Mouse (Mus musculus) limb, embryonic 15.5 days (tissue): Measurements from ENCODE around the gene Zfp113. TPM values are rescaled to one million over a fixed set of nuclear protein-coding genes. Genes with fewer than 3 reads are reported as not detected.
A peak's percentile ranks its signal among the peaks of the same experiment; 100 is the strongest.

Experiments
- ATAC-seq: fragments of 200-750 bp; cut with Nextera tagmentation; 2 replicates; pipeline ENCODE4 v1.8.0; 2017; ENCODE audit warnings: low read depth, moderate TSS enrichment; ENCODE audit not compliant: insufficient number of reproducible peaks, low FRiP score, low TSS enrichment
- H3K27ac ChIP-seq: fragments of 300-500 bp; sonication (generic); 2 replicates; pipeline ENCODE4 v1.5.1; 2015; ENCODE audit warnings: moderate library complexity, mild to moderate bottlenecking, inconsistent platforms
- H3K27me3 ChIP-seq: fragments of 300-500 bp; sonication (generic); 2 replicates; pipeline ENCODE4 v1.6.1; 2015; ENCODE audit warnings: inconsistent platforms
- H3K36me3 ChIP-seq: fragments of 300-500 bp; sonication (generic); 2 replicates; pipeline ENCODE4 v1.6.1; 2015; ENCODE audit warnings: inconsistent platforms
- H3K4me1 ChIP-seq: fragments of 300-500 bp; sonication (generic); 2 replicates; pipeline ENCODE4 v1.6.1; 2015; ENCODE audit warnings: inconsistent platforms
- H3K4me2 ChIP-seq: fragments of 300-500 bp; sonication (generic); 2 replicates; pipeline ENCODE4 v1.6.1; 2015; ENCODE audit warnings: mild to moderate bottlenecking, inconsistent platforms
- H3K4me3 ChIP-seq: fragments of 300-500 bp; sonication (generic); 2 replicates; pipeline ENCODE4 v1.5.1; 2015; ENCODE audit warnings: mild to moderate bottlenecking, inconsistent platforms
- H3K9ac ChIP-seq: fragments of 300-500 bp; sonication (generic); 2 replicates; pipeline ENCODE4 v1.6.1; 2015; ENCODE audit warnings: inconsistent platforms
- H3K9me3 ChIP-seq: fragments of 300-500 bp; sonication (generic); 2 replicates; pipeline ENCODE4 v1.6.1; 2016; ENCODE audit warnings: inconsistent platforms
- WGBS: fragments of 180-500 bp; shearing (Covaris S2); methylation state at CpG from one replicate; pipeline ENCODE4 v1.1.7; 2015; 5-methylcytosine and 5-hydroxymethylcytosine counted together
- polyA plus RNA-seq: library from polyadenylated mRNA; unstranded; fragments of >200 nt; fragmentation: Nextera tagmentation; extraction: Ambion mirVana; gene quantifications from 2 replicates; pipeline ENCODE4 v1.2.1, GENCODE M21; 2015

Zfp113 gene
- polyA plus RNA-seq, 1 experiment from 2014 or later: 15.9 TPM

DNA sequence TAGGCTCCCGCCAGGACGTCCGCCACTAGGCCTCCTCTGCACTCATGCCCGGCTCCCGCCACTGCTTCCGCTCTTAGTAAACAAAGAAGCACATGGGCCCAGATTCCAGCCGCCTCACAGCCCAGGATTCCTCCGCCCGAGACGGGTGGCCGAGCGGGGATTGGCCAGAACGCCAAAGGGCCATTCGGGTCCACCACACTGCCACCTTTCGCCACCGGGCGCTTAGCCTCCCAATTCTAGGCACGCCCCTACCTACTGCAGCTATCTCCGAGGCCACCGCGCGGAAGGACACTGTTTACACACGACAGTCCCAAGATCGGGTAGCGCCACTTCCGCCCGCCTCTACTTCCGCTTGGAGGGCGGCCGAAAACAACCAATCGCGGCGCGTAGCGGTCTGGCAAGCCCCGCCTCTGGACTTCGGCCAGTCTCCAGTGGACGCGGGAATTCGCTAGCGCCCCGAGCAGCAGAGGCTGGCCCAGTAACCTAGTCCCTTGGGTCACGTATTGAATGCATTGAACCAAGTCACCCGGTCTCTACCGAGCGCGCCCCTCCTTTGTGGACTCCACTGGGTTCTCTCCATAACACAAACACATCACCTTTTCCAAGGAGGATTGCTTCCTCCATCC, 15.5 kb upstream of the Zfp113 start:
- Histone ChIP-seq H3K4me2 (peak overlapping the region; percentile 88), H3K4me1 (peaks cover 13% of the 10 kb centered on the region), H3K27ac (peak overlapping the region; percentile 94), H3K4me3 (peak overlapping the region; percentile 83), H3K27me3 (no peaks in the 10 kb centered on the region), H3K9me3 (no peaks in the 10 kb centered on the region), H3K36me3 (peaks cover 56% of the 10 kb centered on the region), H3K9ac (peak overlapping the region; percentile 71)
- WGBS: under 1% methylated on average over 47 of the region's 47 CpGs
- ATAC-seq: peak; percentile 76

DNA sequence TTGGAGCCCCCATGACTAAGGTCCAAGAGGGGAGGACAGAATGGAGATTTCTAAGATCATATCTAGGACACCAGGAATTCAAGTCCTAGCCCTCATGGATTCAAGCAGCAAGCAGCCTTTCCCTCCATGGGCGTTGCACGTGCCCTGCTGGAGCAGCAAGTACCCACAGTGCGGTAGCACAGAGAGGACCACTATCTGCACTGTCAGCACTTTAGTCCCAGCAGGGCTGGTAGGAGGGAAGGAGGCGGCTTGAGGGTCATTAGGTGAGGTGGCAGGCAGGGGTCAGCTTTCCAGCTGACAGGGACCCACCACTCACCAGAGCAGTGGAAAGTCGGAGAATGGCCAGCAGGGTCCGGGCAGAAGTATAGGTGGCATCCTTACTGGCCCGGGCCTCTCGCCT, 10.1 kb upstream of the Zfp113 start:
- Histone ChIP-seq H3K27me3 (no peaks in the 10 kb centered on the region), H3K36me3 (peaks cover 78% of the 10 kb centered on the region), H3K9ac (no peak overlapping the region), H3K4me2 (no peak overlapping the region), H3K4me3 (no peak overlapping the region), H3K9me3 (no peaks in the 10 kb centered on the region), H3K27ac (0 out of 2 replicates have a peak overlapping the region, but pooled peaks have one; percentile 7), H3K4me1 (peaks cover 22% of the 10 kb centered on the region)
- 67% methylated on average over 8 of the region's 8 CpGs for WGBS
- ATAC-seq: no peak

DNA sequence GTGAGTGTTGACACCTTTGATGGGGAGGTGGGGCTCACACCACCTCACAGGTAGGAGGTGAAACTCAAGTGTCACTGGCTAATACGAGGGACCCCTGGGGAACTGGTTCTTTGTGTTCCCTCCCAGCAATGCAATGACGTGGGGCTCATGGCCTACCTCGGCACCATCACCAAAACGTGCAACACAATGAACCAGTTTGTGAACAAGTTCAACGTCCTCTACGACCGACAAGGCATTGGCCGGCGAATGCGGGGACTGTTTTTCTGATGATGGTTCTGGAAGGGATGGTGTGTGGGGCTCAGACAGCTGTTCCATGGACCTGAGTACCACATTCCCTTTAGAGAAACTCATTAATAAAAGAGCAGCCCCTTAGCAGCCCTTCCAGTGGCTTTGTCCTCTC, 8.1 kb upstream of the Zfp113 start:
- Histone ChIP-seq H3K36me3 (peaks cover 65% of the 10 kb centered on the region), H3K4me3 (no peak overlapping the region), H3K4me1 (peaks cover 16% of the 10 kb centered on the region; the same call in 1 of the 2 replicates), H3K27me3 (no peaks in the 10 kb centered on the region), H3K27ac (no peak overlapping the region), H3K9ac (no peak overlapping the region), H3K9me3 (no peaks in the 10 kb centered on the region), H3K4me2 (no peak overlapping the region)
- no peak for ATAC-seq
- 66% methylated on average over 10 of the region's 10 CpGs for WGBS

DNA sequence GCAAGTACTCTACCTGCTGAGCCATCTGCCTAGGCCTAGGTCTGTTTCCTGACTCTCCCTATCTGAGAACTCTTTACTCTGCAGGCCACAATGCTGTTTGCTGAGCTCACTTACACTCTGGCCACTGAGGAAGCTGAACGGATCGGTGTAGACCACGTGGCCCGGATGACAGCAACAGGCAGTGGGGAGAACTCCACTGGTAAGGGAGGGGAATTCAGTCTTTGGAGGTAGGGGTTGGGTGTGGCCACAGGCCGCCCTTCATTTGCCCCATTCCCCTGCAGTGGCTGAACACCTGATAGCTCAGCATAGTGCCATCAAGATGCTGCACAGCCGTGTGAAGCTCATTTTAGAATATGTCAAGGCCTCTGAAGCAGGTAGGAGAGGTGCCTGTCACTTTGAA, 7.5 kb upstream of the Zfp113 start:
- H3K9ac ChIP-seq: no peak overlapping the region
- no peaks in the 10 kb centered on the region for H3K27me3 ChIP-seq
- H3K4me1 ChIP-seq: peaks cover 16% of the 10 kb centered on the region; the same call in 1 of the 2 replicates
- no peak overlapping the region for H3K4me2 ChIP-seq
- whole genome bisulfite sequencing: 66% methylated on average over 6 of the region's 6 CpGs
- no peaks in the 10 kb centered on the region for H3K9me3 ChIP-seq
- H3K36me3 ChIP-seq: peaks cover 60% of the 10 kb centered on the region
- H3K4me3 ChIP-seq: no peak overlapping the region
- no peak overlapping the region for H3K27ac ChIP-seq
- ATAC-seq: no peak

DNA sequence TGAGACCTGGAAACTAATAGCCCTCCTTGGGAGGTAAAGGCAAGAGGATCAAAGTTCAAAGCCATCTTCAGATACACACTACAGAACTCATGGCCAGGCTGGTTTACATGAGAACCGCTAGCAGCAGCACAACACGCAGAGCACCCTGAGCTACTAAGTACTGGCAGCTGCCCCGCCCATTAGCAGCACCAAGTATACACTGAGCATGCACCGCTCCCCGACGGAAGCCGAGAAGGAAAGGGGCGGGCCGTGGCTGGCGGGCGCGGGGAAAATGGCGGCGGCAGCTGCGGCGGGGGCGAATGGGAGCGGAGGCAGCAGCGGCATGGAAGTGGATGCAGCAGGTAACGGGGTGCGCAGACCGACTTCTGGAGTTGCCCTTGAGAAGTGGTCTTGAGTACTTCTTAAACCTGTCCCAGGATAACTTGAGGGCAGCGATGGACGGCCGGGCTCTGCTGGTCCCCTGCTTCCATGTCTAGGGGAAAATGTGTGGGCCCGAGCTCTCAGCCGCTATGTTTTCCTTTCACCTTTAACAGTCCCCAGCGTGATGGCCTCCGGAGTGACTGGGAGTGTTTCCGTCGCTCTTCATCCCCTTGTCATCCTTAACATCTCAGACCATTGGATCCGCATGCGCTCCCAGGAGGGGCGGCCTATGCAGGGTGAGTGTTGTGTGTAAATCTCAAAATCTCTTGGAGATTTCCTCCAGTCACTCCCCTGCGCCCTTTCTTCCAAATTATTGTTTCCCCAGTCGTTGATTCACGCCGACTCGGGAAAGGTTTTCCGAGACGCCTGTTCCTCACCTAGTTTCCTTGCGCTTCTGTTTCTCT, 5.5 kb upstream of the Zfp113 start, which contains the start of gene Cops6:
Cops6 (plus strand) TSS at position 230 of the 824 bp plus-strand sequence.
- Histone ChIP-seq H3K27me3 (no peaks in the 10 kb centered on the region), H3K9ac (peak within 1 kb of the TSS; percentile 82), H3K36me3 (peaks cover 40% of the 10 kb centered on the region), H3K9me3 (no peaks in the 10 kb centered on the region), H3K4me2 (peak within 1 kb of the TSS; percentile 72), H3K4me1 (peaks cover 16% of the 10 kb centered on the region; the same call in 1 of the 2 replicates), H3K27ac (peak within 1 kb of the TSS; percentile 81), H3K4me3 (peak within 1 kb of the TSS; percentile 77)
- under 1% methylated on average over 42 of the region's 42 CpGs for WGBS
- ATAC-seq: peak; percentile 94

DNA sequence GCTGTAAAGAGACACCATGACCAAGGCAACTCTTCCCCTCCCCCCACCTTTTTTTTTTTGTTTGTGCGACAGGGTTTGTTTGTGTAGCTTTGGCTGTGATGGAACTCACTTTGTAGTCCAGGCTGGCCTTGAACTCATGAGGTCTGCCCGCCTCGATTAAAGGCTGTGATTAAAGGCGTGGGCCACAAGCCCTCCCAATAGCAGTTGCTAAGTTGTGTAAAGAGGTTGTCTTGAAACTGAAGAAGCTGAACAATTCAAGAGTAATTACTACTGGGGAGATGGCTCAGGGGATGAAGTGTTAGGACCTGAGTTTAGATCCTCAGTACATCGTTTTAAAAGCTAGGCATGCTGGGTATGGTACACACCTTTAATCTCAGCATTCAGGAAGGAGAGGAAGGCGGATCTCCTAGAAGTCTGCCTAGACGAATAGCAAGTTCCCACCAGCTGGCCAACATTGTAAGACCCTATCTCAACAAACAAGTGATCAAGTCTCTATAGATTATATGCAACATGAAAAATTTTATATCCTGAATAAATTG, 4.7 kb upstream of the Zfp113 start:
- Histone ChIP-seq H3K9ac (no peak overlapping the region), H3K36me3 (peaks cover 32% of the 10 kb centered on the region), H3K4me2 (peak overlapping the region; percentile 72), H3K4me1 (peaks cover 14% of the 10 kb centered on the region; the same call in 1 of the 2 replicates), H3K9me3 (no peaks in the 10 kb centered on the region), H3K4me3 (peak overlapping the region; percentile 77), H3K27ac (peak overlapping the region; percentile 81; the same call in 1 of the 2 replicates), H3K27me3 (no peaks in the 10 kb centered on the region)
- no peak for ATAC-seq
- WGBS: 70% methylated on average over 7 of the region's 7 CpGs

DNA sequence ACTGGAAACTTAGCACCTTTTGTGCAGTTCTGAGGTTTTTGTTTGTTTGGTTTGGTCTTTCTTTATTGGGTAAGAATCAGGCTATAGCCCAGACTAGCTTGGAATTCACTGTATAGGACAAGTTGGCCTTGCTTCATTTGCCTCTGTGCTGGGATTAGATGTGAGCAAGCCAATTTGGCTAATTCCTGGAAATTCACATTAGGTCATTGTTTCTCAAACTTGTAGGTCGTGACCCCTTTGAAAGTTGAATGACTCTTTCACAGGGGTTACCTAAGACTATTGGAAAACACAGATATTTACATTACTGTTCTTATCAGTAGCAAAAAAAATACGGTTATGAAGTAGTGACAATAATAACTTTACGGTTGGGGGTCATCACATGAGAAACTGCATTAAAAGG, 1.2 kb downstream of the Zfp113 start:
- H3K4me1 ChIP-seq: peaks cover 4% of the 10 kb centered on the region; the same call in 1 of the 2 replicates
- no peak for ATAC-seq
- peaks cover 32% of the 10 kb centered on the region for H3K36me3 ChIP-seq
- H3K27me3 ChIP-seq: no peaks in the 10 kb centered on the region
- no peaks in the 10 kb centered on the region for H3K9me3 ChIP-seq
- H3K4me3 ChIP-seq: peak overlapping the region; percentile 79
- 80% methylated on average over 3 of the region's 3 CpGs for WGBS
- peak overlapping the region; percentile 61 for H3K4me2 ChIP-seq
- H3K9ac ChIP-seq: no peak overlapping the region
- H3K27ac ChIP-seq: no peak overlapping the region

DNA sequence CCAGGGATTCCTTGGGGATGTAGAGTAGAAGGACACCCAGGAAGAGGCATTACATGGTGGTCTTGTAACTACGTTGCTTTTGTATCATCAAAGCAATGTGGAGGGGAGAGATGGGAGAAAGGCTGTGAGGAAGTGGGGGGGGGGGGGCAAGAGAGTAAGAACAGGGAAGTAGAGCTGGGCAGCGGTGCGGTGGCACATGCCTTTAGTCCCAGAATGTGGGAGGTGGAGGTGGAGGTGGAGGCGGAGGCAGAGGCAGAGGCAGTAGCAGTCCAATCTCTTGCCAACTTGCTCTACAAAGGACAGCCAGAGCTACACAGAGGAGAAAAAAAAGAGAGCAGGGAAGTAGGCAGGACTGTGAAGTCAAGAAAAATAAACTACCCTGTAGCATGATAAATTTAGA, 17.0 kb downstream of the Zfp113 start:
- H3K36me3 ChIP-seq: peaks cover 29% of the 10 kb centered on the region
- H3K27ac ChIP-seq: no peak overlapping the region
- no peak for ATAC-seq
- no peak overlapping the region for H3K4me3 ChIP-seq
- H3K27me3 ChIP-seq: no peaks in the 10 kb centered on the region
- no peak overlapping the region for H3K9ac ChIP-seq
- 77% methylated on average over 4 of the region's 4 CpGs for WGBS
- no peaks in the 10 kb centered on the region for H3K9me3 ChIP-seq
- H3K4me2 ChIP-seq: no peak overlapping the region
- H3K4me1 ChIP-seq: no peaks in the 10 kb centered on the region

DNA sequence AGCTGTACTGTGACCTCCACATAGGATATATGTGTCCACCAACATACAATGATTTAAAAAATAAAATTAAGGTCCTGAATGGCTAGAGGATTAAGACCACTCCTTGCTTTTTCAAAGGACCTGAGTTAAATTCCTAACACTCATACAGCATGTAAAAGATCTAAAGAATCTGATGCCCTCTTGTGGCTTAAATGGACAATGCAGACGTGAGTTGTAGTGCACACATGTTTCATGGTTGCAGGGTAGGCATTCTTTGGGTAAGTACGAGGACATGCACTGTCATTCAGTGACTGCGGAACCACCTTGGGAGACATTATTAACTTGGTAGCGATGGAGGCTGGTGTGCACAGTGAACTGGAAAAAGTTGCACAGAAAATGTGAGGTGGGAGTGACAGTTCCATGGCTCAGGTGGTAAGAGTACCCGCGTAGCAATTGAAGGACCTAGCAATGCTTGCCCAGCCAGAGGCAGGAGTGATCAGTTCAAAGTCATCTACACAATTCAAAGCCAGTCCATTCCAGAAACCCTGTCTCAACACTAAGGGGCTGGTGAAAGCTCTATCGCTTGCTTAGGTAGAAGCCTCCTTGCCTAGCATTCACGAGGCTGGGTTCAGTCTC, 17.5 kb downstream of the Zfp113 start:
- H3K9me3 ChIP-seq: no peaks in the 10 kb centered on the region
- H3K27me3 ChIP-seq: no peaks in the 10 kb centered on the region
- H3K36me3 ChIP-seq: peaks cover 29% of the 10 kb centered on the region
- WGBS: 57% methylated on average over 8 of the region's 8 CpGs
- H3K9ac ChIP-seq: no peak overlapping the region
- no peaks in the 10 kb centered on the region for H3K4me1 ChIP-seq
- no peak overlapping the region for H3K27ac ChIP-seq
- no peak overlapping the region for H3K4me2 ChIP-seq
- peak; percentile 69; the same call in 1 of the 2 replicates for ATAC-seq
- H3K4me3 ChIP-seq: no peak overlapping the region

DNA sequence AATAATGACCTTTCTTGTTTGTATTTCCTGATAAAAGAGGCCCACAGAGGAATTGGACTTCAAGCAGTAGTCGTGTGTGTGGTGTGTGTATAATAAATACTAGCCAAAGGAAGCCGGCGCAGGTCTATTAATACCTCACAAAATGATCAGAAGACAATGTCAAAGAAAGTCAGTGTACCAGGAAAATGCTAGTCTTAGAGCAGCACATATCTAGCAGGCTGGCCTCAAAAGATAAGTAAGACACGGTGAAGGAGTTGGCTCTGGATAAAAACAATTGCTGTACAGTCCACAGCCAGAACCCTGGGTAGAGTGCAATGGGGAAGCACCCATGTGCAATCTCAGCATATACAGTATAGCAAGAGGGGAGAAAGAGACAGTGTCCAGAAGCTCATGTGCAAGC, 18.3 kb downstream of the Zfp113 start:
- H3K4me2 ChIP-seq: no peak overlapping the region
- no peaks in the 10 kb centered on the region for H3K27me3 ChIP-seq
- no peak overlapping the region for H3K27ac ChIP-seq
- WGBS: 77% methylated on average over 4 of the region's 4 CpGs
- no peaks in the 10 kb centered on the region for H3K9me3 ChIP-seq
- H3K36me3 ChIP-seq: peaks cover 37% of the 10 kb centered on the region
- ATAC-seq: no peak; the same call in 1 of the 2 replicates
- no peaks in the 10 kb centered on the region for H3K4me1 ChIP-seq
- no peak overlapping the region for H3K9ac ChIP-seq
- H3K4me3 ChIP-seq: no peak overlapping the region

DNA sequence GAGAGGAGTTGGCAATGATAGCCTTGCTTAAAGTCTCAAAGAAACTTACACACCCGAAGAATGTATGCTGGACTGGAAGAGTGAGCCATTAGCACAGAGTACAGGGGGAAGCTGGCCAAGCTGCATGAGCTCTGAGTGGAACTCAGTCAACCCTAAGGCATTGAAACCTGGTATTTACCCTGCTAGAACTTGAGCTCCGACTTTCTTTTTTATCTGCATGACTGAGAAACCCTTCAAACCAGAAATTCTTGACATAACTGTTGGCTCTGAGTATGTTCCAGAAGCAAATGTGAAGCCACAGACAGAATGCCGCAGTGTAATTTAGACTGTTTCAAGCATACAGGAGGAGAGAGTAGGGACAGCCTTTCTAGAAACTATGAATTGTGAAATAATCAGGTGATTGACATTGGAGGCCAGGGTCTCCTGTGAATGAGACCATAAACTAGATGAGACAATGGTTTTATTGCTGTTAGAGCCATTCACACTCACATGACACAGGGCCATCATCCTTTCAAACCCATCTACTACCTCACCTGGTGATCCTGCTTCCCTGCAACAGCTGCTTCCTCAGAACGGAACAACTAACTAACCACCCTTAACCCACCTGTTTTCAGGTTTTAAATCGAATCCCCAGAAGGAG, 23.0 kb downstream of the Zfp113 start:
- Histone ChIP-seq H3K27ac (0 out of 2 replicates have a peak overlapping the region, but pooled peaks have one; percentile 13), H3K4me2 (no peak overlapping the region), H3K27me3 (no peaks in the 10 kb centered on the region), H3K9ac (no peak overlapping the region), H3K36me3 (peaks cover 68% of the 10 kb centered on the region), H3K4me1 (no peaks in the 10 kb centered on the region), H3K4me3 (no peak overlapping the region), H3K9me3 (no peaks in the 10 kb centered on the region)
- WGBS: 73% methylated on average over 5 of the region's 5 CpGs
- no peak for ATAC-seq
